Mouse (Mus musculus) ES-E14 (cell line): Measurements from ENCODE around the gene Iqub.

Experiments
- CHD2 ChIP-seq: IDR thresholded peaks from 2 replicates; pipeline ENCODE4 v1.6.1; 2014; ENCODE audit warnings: mild to moderate bottlenecking, low read depth, low read length, inconsistent platforms
- ZC3H11A ChIP-seq: IDR thresholded peaks from 2 replicates; pipeline ENCODE4 v1.6.1; 2012; ENCODE audit warnings: low read depth, mild to moderate bottlenecking, inconsistent platforms, low read length, borderline replicate concordance
- ZNF384 ChIP-seq: IDR thresholded peaks from 2 replicates; pipeline ENCODE4 v1.6.1; 2012; ENCODE audit warnings: low read depth, low read length, inconsistent platforms

DNA sequence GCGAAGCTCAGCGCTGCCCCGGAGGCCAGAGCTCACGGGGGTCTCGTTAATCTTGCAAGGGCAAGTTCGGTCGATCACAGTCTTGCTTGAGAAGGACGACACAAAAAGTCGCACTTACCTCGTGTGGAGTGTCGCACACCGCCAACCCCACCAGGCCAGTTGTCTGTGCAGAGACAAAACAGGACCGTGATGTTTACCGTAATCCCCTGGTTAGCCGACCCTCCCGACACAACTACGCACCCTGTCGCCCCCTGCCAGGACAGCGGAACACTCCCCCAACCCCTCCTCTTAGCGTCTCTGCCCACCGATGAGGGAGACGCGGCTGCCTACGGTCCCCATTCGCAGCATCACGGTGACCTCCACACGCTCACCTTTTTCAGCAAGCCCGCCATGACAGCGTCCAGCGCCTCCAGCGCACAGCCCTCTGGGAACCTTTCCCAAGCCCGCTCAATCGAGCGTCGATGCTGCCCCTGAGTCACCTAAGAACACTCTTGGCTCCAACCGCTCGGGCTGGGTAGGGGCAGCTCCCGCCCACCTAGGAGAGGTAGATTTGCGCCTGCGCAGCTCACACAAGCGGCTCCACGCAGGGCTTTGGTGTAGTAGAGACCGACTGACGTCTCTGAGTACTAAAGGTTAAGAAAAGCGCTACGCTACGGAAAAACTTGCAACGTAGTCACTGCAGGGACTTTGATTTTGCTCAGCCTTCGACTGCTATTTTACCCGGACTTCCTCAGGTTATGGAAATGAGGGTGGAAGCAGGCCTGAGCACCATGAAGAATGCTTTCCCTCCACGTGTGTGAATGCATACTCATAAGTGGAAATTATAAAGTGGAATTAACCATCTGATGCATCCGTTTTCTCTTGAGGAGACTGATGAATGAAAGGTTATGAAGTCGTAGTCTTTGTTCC lies 12.5 kb upstream of the Iqub start, which contains the start of gene Ndufa5:
- TF ChIP-seq ZNF384, result no peak
- TF ChIP-seq ZC3H11A, result no peak
- no peak for TF ChIP-seq CHD2
